Mouse (Mus musculus) intestine, embryonic 15.5 days (tissue): Measurements from ENCODE around the gene Fam186a. TPM values are rescaled to one million over a fixed set of nuclear protein-coding genes. Genes with fewer than 3 reads are reported as not detected.
A peak's percentile ranks its signal among the peaks of the same experiment; 100 is the strongest.
"Not testable (repeated sequence)": the region's sequence is repeated elsewhere in the genome, so short reads cannot be mapped to it uniquely, and the experiment has no call there.

Experiments
- ATAC-seq: fragments of 200-750 bp; cut with Nextera tagmentation; 2 replicates; pipeline ENCODE4 v1.8.0; 2017; ENCODE audit warnings: moderate TSS enrichment, moderate library complexity
- H3K27ac ChIP-seq: fragments of 300-500 bp; sonication (generic); 2 replicates; pipeline ENCODE4 v1.5.1; 2015; ENCODE audit warnings: mild to moderate bottlenecking, inconsistent platforms
- H3K27me3 ChIP-seq: fragments of 300-500 bp; sonication (generic); replicated peaks from 2 replicates; pipeline ENCODE4 v1.6.1; 2015; ENCODE audit warnings: inconsistent platforms
- H3K36me3 ChIP-seq: fragments of 300-500 bp; sonication (generic); 2 replicates; pipeline ENCODE4 v1.6.1; 2015; ENCODE audit warnings: inconsistent platforms
- H3K4me1 ChIP-seq: fragments of 300-500 bp; sonication (generic); replicated peaks from 2 replicates; pipeline ENCODE4 v1.6.1; 2015; ENCODE audit warnings: inconsistent platforms
- H3K4me2 ChIP-seq: fragments of 300-500 bp; sonication (generic); replicated peaks from 2 replicates; pipeline ENCODE4 v1.6.1; 2015; ENCODE audit warnings: mild to moderate bottlenecking, inconsistent platforms
- H3K4me3 ChIP-seq: fragments of 300-500 bp; sonication (generic); replicated peaks from 2 replicates; pipeline ENCODE4 v1.5.1; 2015; ENCODE audit warnings: inconsistent platforms
- H3K9ac ChIP-seq: fragments of 300-500 bp; sonication (generic); 2 replicates; pipeline ENCODE4 v1.6.1; 2015; ENCODE audit warnings: inconsistent platforms
- H3K9me3 ChIP-seq: fragments of 300-500 bp; sonication (generic); 2 replicates; pipeline ENCODE4 v1.6.1; 2016; ENCODE audit warnings: inconsistent platforms
- WGBS: fragments of 180-500 bp; shearing (Covaris S2); methylation state at CpG from one replicate; pipeline ENCODE4 v1.1.7; 2015; 5-methylcytosine and 5-hydroxymethylcytosine counted together
- polyA plus RNA-seq: library from polyadenylated mRNA; unstranded; fragments of >200 nt; fragmentation: Nextera tagmentation; extraction: Ambion mirVana; gene quantifications from 2 replicates; pipeline ENCODE4 v1.2.1, GENCODE M21; 2015

Gene Fam186a
- polyA plus RNA-seq, 1 experiment from 2014 or later: not detected

- Histone ChIP-seq H3K4me3 (peak overlapping the region; percentile 99), H3K36me3 (no peaks in the 10 kb centered on the region), H3K4me2 (peak overlapping the region; percentile 65), H3K9ac (peak overlapping the region; percentile 95), H3K4me1 (0 out of 2 replicates have a peak, but pooled peaks cover 3% of the 10 kb centered on the region), H3K27ac (peak overlapping the region; percentile 99), H3K9me3 (no peaks in the 10 kb centered on the region), H3K27me3 (no peaks in the 10 kb centered on the region)
- WGBS: 1% methylated on average over 50 of the region's 50 CpGs
- peak; percentile 98 for ATAC-seq
Observed at GRCm38 (mm10) chr15:99972361-99972988, 5.6 kb upstream of the Fam186a start.

GRCm38 (mm10) chr15:99970606-99971005 lies 3.7 kb upstream of the Fam186a start:
- whole genome bisulfite sequencing: 91% methylated on average over 1 of the region's 1 CpGs
- no peak for ATAC-seq

GRCm38 (mm10) chr15:99969765-99970164 lies 2.9 kb upstream of the Fam186a start, which contains the start of gene Larp4:
TSS of gene Larp4 (plus strand) at chr15:99970065.
- not testable (repeated sequence) for H3K4me1 ChIP-seq, H3K27me3 ChIP-seq, H3K9me3 ChIP-seq, ATAC-seq, H3K27ac ChIP-seq, H3K36me3 ChIP-seq, H3K9ac ChIP-seq, H3K4me2 ChIP-seq, H3K4me3 ChIP-seq
- WGBS: 85% methylated on average over 6 of the region's 6 CpGs

More at GRCm38 (mm10) chr15:99970606-99971005, 3.7 kb upstream of the Fam186a start:
- Histone ChIP-seq H3K9ac (no peak overlapping the region), H3K4me2 (no peak overlapping the region), H3K4me3 (no peak overlapping the region), H3K4me1 (0 out of 2 replicates have a peak, but pooled peaks cover 3% of the 10 kb centered on the region), H3K9me3 (no peaks in the 10 kb centered on the region), H3K36me3 (no peaks in the 10 kb centered on the region), H3K27ac (no peak overlapping the region), H3K27me3 (no peaks in the 10 kb centered on the region)

GRCm38 (mm10) chr15:99965103-99965775 lies 1.6 kb downstream of the Fam186a start:
- ATAC-seq: peak; percentile 95
- no peak overlapping the region for H3K4me3 ChIP-seq
- peak overlapping the region; percentile 72 for H3K27ac ChIP-seq
- no peaks in the 10 kb centered on the region for H3K9me3 ChIP-seq
- WGBS: 76% methylated on average over 8 of the region's 8 CpGs
- no peak overlapping the region for H3K9ac ChIP-seq
- no peaks in the 10 kb centered on the region for H3K27me3 ChIP-seq
- H3K4me1 ChIP-seq: no peaks in the 10 kb centered on the region; the same call in 1 of the 2 replicates
- H3K4me2 ChIP-seq: peak overlapping the region; percentile 14; the same call in 1 of the 2 replicates
- H3K36me3 ChIP-seq: no peaks in the 10 kb centered on the region

- no peak for ATAC-seq
- no peak overlapping the region for H3K4me2 ChIP-seq
- H3K9me3 ChIP-seq: no peaks in the 10 kb centered on the region
- no peak overlapping the region for H3K4me3 ChIP-seq
- no peaks in the 10 kb centered on the region for H3K36me3 ChIP-seq
- no peak overlapping the region for H3K27ac ChIP-seq
- H3K27me3 ChIP-seq: no peaks in the 10 kb centered on the region
- 76% methylated on average over 4 of the region's 4 CpGs for WGBS
- no peaks in the 10 kb centered on the region for H3K4me1 ChIP-seq
- H3K9ac ChIP-seq: no peak overlapping the region
Observed at GRCm38 (mm10) chr15:99955324-99955723, 11.5 kb downstream of the Fam186a start.

GRCm38 (mm10) chr15:99940970-99941630 lies 25.8 kb downstream of the Fam186a start:
- Histone ChIP-seq H3K9me3 (no peaks in the 10 kb centered on the region), H3K27ac (no peak overlapping the region), H3K27me3 (no peaks in the 10 kb centered on the region), H3K4me3 (no peak overlapping the region), H3K4me2 (no peak overlapping the region), H3K36me3 (no peaks in the 10 kb centered on the region), H3K4me1 (no peaks in the 10 kb centered on the region), H3K9ac (no peak overlapping the region)
- WGBS: 80% methylated on average over 4 of the region's 4 CpGs
- no peak for ATAC-seq

- ATAC-seq: no peak
- no peak overlapping the region for H3K4me3 ChIP-seq
- 62% methylated on average over 2 of the region's 2 CpGs for WGBS
- no peaks in the 10 kb centered on the region for H3K4me1 ChIP-seq
- no peaks in the 10 kb centered on the region for H3K9me3 ChIP-seq
- no peak overlapping the region for H3K9ac ChIP-seq
- H3K4me2 ChIP-seq: no peak overlapping the region
- no peaks in the 10 kb centered on the region for H3K27me3 ChIP-seq
- no peak overlapping the region for H3K27ac ChIP-seq
- no peaks in the 10 kb centered on the region for H3K36me3 ChIP-seq
Observed at GRCm38 (mm10) chr15:99940426-99940825, 26.4 kb downstream of the Fam186a start.

GRCm38 (mm10) chr15:99937841-99938240 lies 29.0 kb downstream of the Fam186a start:
- Histone ChIP-seq H3K4me3 (no peak overlapping the region), H3K4me2 (no peak overlapping the region), H3K9me3 (no peaks in the 10 kb centered on the region), H3K27ac (no peak overlapping the region), H3K9ac (no peak overlapping the region), H3K4me1 (no peaks in the 10 kb centered on the region), H3K27me3 (no peaks in the 10 kb centered on the region), H3K36me3 (no peaks in the 10 kb centered on the region)
- WGBS: 84% methylated on average over 8 of the region's 8 CpGs
- ATAC-seq: no peak

- WGBS: 95% methylated on average over 3 of the region's 3 CpGs
- Histone ChIP-seq H3K36me3 (no peaks in the 10 kb centered on the region), H3K9me3 (no peaks in the 10 kb centered on the region), H3K9ac (no peak overlapping the region), H3K27me3 (no peaks in the 10 kb centered on the region), H3K4me3 (no peak overlapping the region), H3K4me1 (no peaks in the 10 kb centered on the region), H3K27ac (no peak overlapping the region), H3K4me2 (no peak overlapping the region)
- no peak for ATAC-seq
Observed at GRCm38 (mm10) chr15:99936659-99937058, 30.2 kb downstream of the Fam186a start.

GRCm38 (mm10) chr15:99934501-99934900 lies 32.4 kb downstream of the Fam186a start:
- no peak overlapping the region for H3K4me3 ChIP-seq
- ATAC-seq: no peak
- H3K36me3 ChIP-seq: no peaks in the 10 kb centered on the region
- H3K4me1 ChIP-seq: no peaks in the 10 kb centered on the region
- H3K27me3 ChIP-seq: no peaks in the 10 kb centered on the region
- WGBS: 39% methylated on average over 1 of the region's 1 CpGs
- H3K9me3 ChIP-seq: no peaks in the 10 kb centered on the region
- no peak overlapping the region for H3K4me2 ChIP-seq
- no peak overlapping the region for H3K27ac ChIP-seq
- no peak overlapping the region for H3K9ac ChIP-seq

GRCm38 (mm10) chr15:99931231-99931630 lies 35.6 kb downstream of the Fam186a start:
- Histone ChIP-seq H3K4me2 (no peak overlapping the region), H3K9me3 (no peaks in the 10 kb centered on the region)
- 79% methylated on average over 8 of the region's 8 CpGs for WGBS

GRCm38 (mm10) chr15:99919601-99920158 lies 47.2 kb downstream of the Fam186a start:
- Histone ChIP-seq H3K4me1 (no peaks in the 10 kb centered on the region), H3K4me2 (no peak overlapping the region), H3K27me3 (no peaks in the 10 kb centered on the region), H3K27ac (no peak overlapping the region), H3K9ac (no peak overlapping the region), H3K4me3 (no peak overlapping the region), H3K36me3 (no peaks in the 10 kb centered on the region), H3K9me3 (no peaks in the 10 kb centered on the region)
- no peak for ATAC-seq
- 83% methylated on average over 15 of the region's 15 CpGs for WGBS

More at GRCm38 (mm10) chr15:99931231-99931630, 35.6 kb downstream of the Fam186a start:
- Histone ChIP-seq H3K27ac (no peak overlapping the region), H3K4me1 (no peaks in the 10 kb centered on the region), H3K27me3 (no peaks in the 10 kb centered on the region), H3K4me3 (no peak overlapping the region), H3K9ac (no peak overlapping the region), H3K36me3 (no peaks in the 10 kb centered on the region)
- no peak for ATAC-seq
